Mouse (Mus musculus): ENCODE data around the gene Gm20388. TPM values are rescaled to one million over a fixed set of nuclear protein-coding genes. Genes with fewer than 3 reads are reported as not detected.

Gm20388 gene
- total RNA-seq, 1 experiment = 27.0 TPM

DNA sequence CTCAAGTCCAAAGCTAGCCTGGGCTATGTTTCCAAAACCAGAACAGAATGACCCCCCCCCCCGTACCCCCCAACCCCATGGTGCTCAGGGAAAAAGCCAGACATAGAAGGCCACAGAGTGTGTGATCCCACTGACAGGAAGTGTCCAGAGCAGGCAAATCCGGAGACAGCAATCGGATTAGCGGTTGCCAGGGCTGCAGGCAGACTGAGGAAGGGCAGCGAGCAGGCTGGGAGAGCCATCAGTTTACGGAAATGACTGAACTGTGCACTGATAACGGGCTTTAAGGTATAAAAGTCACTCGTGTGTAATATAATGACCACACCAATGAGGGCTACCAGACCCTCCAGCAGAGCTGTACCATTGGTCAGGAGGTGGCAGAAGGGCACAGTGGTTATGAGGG is 730.6 kb downstream of the Gm20388 start:
- Histone ChIP-seq H3K36me3 (ENCODE audit: control insufficient read depth, insufficient read depth, low read length, poor library complexity, severe bottlenecking) (no peaks in the 10 kb centered on the region), H3K4me3 (ENCODE audit: insufficient read depth in 1 of 2, low read depth in 1 of 2, low read length in 2 of 2, poor library complexity in 1 of 2, severe bottlenecking in 1 of 2) (no peak overlapping the region), H3K9ac (ENCODE audit: insufficient read depth, low read depth, low read length, poor library complexity, severe bottlenecking) (no peak overlapping the region), H3K4me1 (ENCODE audit: control insufficient read depth in 2 of 2, insufficient read depth in 2 of 2, low read length in 2 of 2, poor library complexity in 1 of 2) (peaks cover 0 to 5% of the 10 kb centered on the region in 2 experiments; a peak in 1 of 4 replicates), H3K9me3 (ENCODE audit: control insufficient read depth, insufficient read depth, low read depth, low read length) (no peaks in the 10 kb centered on the region), H3K27ac (ENCODE audit: insufficient read depth, low read depth, low read length, poor library complexity, severe bottlenecking) (no peak overlapping the region)
- no peak for DNase-seq (ENCODE audit: low read depth, low spot score)
- in situ Hi-C loops (cut with MboI; ENCODE audit: low sequenced_read_pairs in 2 of 2, unreplicated experiment in 2 of 2) = no loop called here
- TF ChIP-seq ZC3H11A (IDR thresholded peaks at IDR 0.05; ENCODE audit: borderline replicate concordance, low read depth, low read length) = no peak
- TF ChIP-seq ZNF384 (IDR thresholded peaks at IDR 0.05; ENCODE audit: low read depth, low read length) = no peak
- TF ChIP-seq MAFK (IDR thresholded peaks at IDR 0.05; ENCODE audit: insufficient read depth, low read depth, low read length) = no peak
- no peak for TF ChIP-seq CHD2 (IDR thresholded peaks at IDR 0.05; ENCODE audit: low read depth, low read length)
- TF ChIP-seq HCFC1 (IDR thresholded peaks at IDR 0.05; ENCODE audit: borderline replicate concordance, insufficient read depth, low read length) = no peak

DNA sequence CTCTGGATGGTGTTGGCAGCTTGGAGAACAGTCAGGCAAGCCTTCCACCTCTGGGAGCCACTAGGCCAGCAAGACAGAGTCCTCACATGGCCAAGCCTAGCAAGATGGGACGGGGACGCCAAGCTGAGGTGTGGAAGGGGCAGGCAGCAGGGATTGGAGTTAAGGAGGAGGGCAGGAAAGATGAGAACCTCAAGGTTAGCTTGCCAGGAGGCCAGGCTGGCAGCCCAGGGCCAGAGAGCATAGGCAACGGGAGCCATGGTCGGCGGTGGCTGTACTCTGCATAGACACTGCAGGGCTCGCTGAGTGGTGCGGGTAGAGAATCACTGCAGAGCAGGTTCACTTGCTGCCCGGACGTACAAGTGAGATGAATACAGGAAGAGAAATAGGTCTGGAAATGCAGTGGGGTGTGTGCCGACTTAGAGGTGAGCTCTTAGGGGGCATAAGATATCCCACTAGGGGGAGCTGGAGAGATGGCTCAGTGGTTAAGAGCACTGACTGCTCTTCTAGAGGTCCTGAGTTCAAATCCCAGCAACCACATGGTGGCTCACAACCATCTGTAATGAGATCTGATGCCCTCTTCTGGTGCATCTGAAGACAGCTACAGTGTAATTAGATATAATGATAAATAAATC is 731.5 kb downstream of the Gm20388 start:
- Histone ChIP-seq H3K4me3 (ENCODE audit: insufficient read depth in 1 of 2, low read depth in 1 of 2, low read length in 2 of 2, poor library complexity in 1 of 2, severe bottlenecking in 1 of 2) (no peak overlapping the region), H3K9ac (ENCODE audit: insufficient read depth, low read depth, low read length, poor library complexity, severe bottlenecking) (no peak overlapping the region), H3K9me3 (ENCODE audit: control insufficient read depth, insufficient read depth, low read depth, low read length) (no peaks in the 10 kb centered on the region), H3K36me3 (ENCODE audit: control insufficient read depth, insufficient read depth, low read length, poor library complexity, severe bottlenecking) (no peaks in the 10 kb centered on the region), H3K4me1 (ENCODE audit: control insufficient read depth in 2 of 2, insufficient read depth in 2 of 2, low read length in 2 of 2, poor library complexity in 1 of 2) (peaks cover 0 to 5% of the 10 kb centered on the region in 2 experiments; a peak in 1 of 4 replicates), H3K27ac (ENCODE audit: insufficient read depth, low read depth, low read length, poor library complexity, severe bottlenecking) (no peak overlapping the region)
- in situ Hi-C loops (cut with MboI; ENCODE audit: low sequenced_read_pairs in 2 of 2, unreplicated experiment in 2 of 2) = no loop called here
- TF ChIP-seq CHD2 (IDR thresholded peaks at IDR 0.05; ENCODE audit: low read depth, low read length) (no peak), ZC3H11A (IDR thresholded peaks at IDR 0.05; ENCODE audit: borderline replicate concordance, low read depth, low read length) (no peak), ZNF384 (IDR thresholded peaks at IDR 0.05; ENCODE audit: low read depth, low read length) (no peak), MAFK (IDR thresholded peaks at IDR 0.05; ENCODE audit: insufficient read depth, low read depth, low read length) (no peak)
- no peak for DNase-seq (ENCODE audit: low read depth, low spot score)

DNA sequence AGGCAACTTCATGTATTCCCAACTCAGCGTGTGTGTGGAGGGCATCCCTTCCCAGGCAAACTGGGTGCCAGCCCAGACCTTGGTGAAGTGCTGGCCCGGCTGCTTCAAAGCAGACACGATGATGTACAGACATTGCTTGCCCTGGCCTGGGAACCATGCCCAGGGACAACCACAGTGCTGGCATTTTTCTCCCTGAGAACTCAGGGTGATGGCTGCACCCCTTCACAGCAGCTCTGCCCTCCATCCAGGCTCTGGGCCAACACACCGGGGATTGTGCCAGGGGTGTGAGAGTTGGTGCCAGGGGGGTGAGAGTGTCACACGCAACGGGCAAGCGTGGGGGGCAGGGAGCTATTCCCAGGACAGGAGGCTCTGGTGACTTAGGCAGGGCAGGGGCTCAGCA is 734.0 kb downstream of the Gm20388 start:
- in situ Hi-C loops (cut with MboI; ENCODE audit: low sequenced_read_pairs in 2 of 2, unreplicated experiment in 2 of 2) = no loop called here
- no peak for DNase-seq (ENCODE audit: low read depth, low spot score)
- H3K4me1 ChIP-seq (ENCODE audit: control insufficient read depth in 2 of 2, insufficient read depth in 2 of 2, low read length in 2 of 2, poor library complexity in 1 of 2) = peaks cover 0 to 13% of the 10 kb centered on the region in 2 experiments; a peak in 1 of 4 replicates
- H3K27ac ChIP-seq (ENCODE audit: insufficient read depth, low read depth, low read length, poor library complexity, severe bottlenecking) = no peak overlapping the region
- no peaks in the 10 kb centered on the region for H3K9me3 ChIP-seq (ENCODE audit: control insufficient read depth, insufficient read depth, low read depth, low read length)
- no peak overlapping the region for H3K9ac ChIP-seq (ENCODE audit: insufficient read depth, low read depth, low read length, poor library complexity, severe bottlenecking)
- TF ChIP-seq ZNF384 (IDR thresholded peaks at IDR 0.05; ENCODE audit: low read depth, low read length) = no peak
- TF ChIP-seq CHD2 (IDR thresholded peaks at IDR 0.05; ENCODE audit: low read depth, low read length) = no peak
- TF ChIP-seq HCFC1 (IDR thresholded peaks at IDR 0.05; ENCODE audit: borderline replicate concordance, insufficient read depth, low read length) = no peak
- no peak for TF ChIP-seq MAFK (IDR thresholded peaks at IDR 0.05; ENCODE audit: insufficient read depth, low read depth, low read length)
- no peak for TF ChIP-seq ZC3H11A (IDR thresholded peaks at IDR 0.05; ENCODE audit: borderline replicate concordance, low read depth, low read length)
- H3K4me3 ChIP-seq (ENCODE audit: insufficient read depth in 1 of 2, low read depth in 1 of 2, low read length in 2 of 2, poor library complexity in 1 of 2, severe bottlenecking in 1 of 2) = no peak overlapping the region
- no peaks in the 10 kb centered on the region for H3K36me3 ChIP-seq (ENCODE audit: control insufficient read depth, insufficient read depth, low read length, poor library complexity, severe bottlenecking)

DNA sequence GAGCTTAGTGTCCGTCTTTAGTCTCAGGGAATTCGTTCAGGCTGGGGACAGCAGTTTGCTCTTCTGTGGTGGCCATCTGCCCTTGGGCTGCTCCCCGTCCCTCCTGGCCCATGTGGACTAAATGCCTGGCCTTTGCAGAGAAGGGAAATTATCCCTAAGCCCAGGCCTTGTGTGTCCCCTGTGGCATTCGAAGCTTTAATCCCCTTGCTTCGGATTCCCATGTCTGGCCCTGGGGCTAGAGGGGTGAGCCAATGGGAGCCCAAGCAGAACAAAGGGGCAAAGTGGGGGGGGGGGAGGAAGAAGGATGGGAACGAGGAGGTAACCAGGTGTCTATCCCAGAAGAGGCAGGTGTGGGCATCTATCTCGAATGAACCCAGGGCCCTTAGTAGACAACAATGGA is 736.9 kb downstream of the Gm20388 start, which contains the start of gene 1190005I06Rik:
Gene 1190005I06Rik (minus strand): TSS at position 101 of the 400 bp plus-strand sequence.
- no peak for DNase-seq (ENCODE audit: low read depth, low spot score)
- TF ChIP-seq HCFC1 (IDR thresholded peaks at IDR 0.05; ENCODE audit: borderline replicate concordance, insufficient read depth, low read length) (no peak), ZNF384 (IDR thresholded peaks at IDR 0.05; ENCODE audit: low read depth, low read length) (no peak), MAFK (IDR thresholded peaks at IDR 0.05; ENCODE audit: insufficient read depth, low read depth, low read length) (no peak), ZC3H11A (IDR thresholded peaks at IDR 0.05; ENCODE audit: borderline replicate concordance, low read depth, low read length) (no peak), CHD2 (IDR thresholded peaks at IDR 0.05; ENCODE audit: low read depth, low read length) (no peak)
- H3K36me3 ChIP-seq (ENCODE audit: control insufficient read depth, insufficient read depth, low read length, poor library complexity, severe bottlenecking) = no peaks in the 10 kb centered on the region
- H3K9ac ChIP-seq (ENCODE audit: insufficient read depth, low read depth, low read length, poor library complexity, severe bottlenecking) = no peak within 1 kb of the TSS
- no peak within 1 kb of the TSS for H3K4me3 ChIP-seq (ENCODE audit: insufficient read depth in 1 of 2, low read depth in 1 of 2, low read length in 2 of 2, poor library complexity in 1 of 2, severe bottlenecking in 1 of 2)
- in situ Hi-C loops (cut with MboI; ENCODE audit: low sequenced_read_pairs in 2 of 2, unreplicated experiment in 2 of 2) = no loop called here
- H3K4me1 ChIP-seq (ENCODE audit: control insufficient read depth in 2 of 2, insufficient read depth in 2 of 2, low read length in 2 of 2, poor library complexity in 1 of 2) = peaks cover 0 to 14% of the 10 kb centered on the region in 2 experiments; a peak in 2 of 4 replicates
- no peaks in the 10 kb centered on the region for H3K9me3 ChIP-seq (ENCODE audit: control insufficient read depth, insufficient read depth, low read depth, low read length)
- no peak within 1 kb of the TSS for H3K27ac ChIP-seq (ENCODE audit: insufficient read depth, low read depth, low read length, poor library complexity, severe bottlenecking)
